7 mouse cellular contexts compared by ENCODE assay signal in genomic region chr19:4756193-4756911, GRCm38 (mm10). TPM values are rescaled to one million over a fixed set of nuclear protein-coding genes. Genes with fewer than 3 reads are reported as not detected.
DNase-seq lines count a peak whose midpoint lies in the region; ATAC-seq and TF ChIP-seq lines count a peak whose summit lies in the region.

TSS of gene Rbm4b (plus strand) at chr19:4756497.

- no peaks in the 10 kb centered on the region; the same call in 1 of the 2 replicates for H3K36me3 ChIP-seq in embryonic facial prominence, embryonic 11.5 days (replicated peaks; ENCODE audit: control insufficient read depth, insufficient read depth, low read depth, low read length)
- H3K36me3 ChIP-seq in kidney, adult 2 months (ENCODE audit: control insufficient read depth, insufficient read depth, low read length): no peaks in the 10 kb centered on the region; the same call in 1 of the 2 replicates
- peaks cover 26% of the 10 kb centered on the region for H3K36me3 ChIP-seq in limb, embryonic 12.5 days
- peaks cover 9% of the 10 kb centered on the region; the same call in 1 of the 2 replicates for H3K36me3 ChIP-seq in midbrain, embryonic 15.5 days (replicated peaks)
- peaks cover 3% of the 10 kb centered on the region for H3K36me3 ChIP-seq in spleen, adult 2 months (ENCODE audit: control insufficient read depth, insufficient read depth, low read length)

- H3K9me3 ChIP-seq in embryonic facial prominence, embryonic 11.5 days (replicated peaks; ENCODE audit: control insufficient read depth, low read length): no peaks in the 10 kb centered on the region
- H3K9me3 ChIP-seq in limb, embryonic 12.5 days: no peaks in the 10 kb centered on the region
- no peaks in the 10 kb centered on the region for H3K9me3 ChIP-seq in midbrain, embryonic 15.5 days

- peak; percentile 5 for TF ChIP-seq POLR2A in kidney, adult 2 months (IDR thresholded peaks at IDR 0.05; ENCODE audit: low read depth, low read length)
- TF ChIP-seq POLR2A in spleen, adult 2 months (IDR thresholded peaks at IDR 0.05; ENCODE audit: low read depth, low read length): peak; percentile 61

- peak within 1 kb of the TSS; percentile 92 for H3K9ac ChIP-seq in embryonic facial prominence, embryonic 11.5 days (replicated peaks; ENCODE audit: low read length)
- peak within 1 kb of the TSS; percentile 86 for H3K9ac ChIP-seq in limb, embryonic 12.5 days (replicated peaks)
- peak within 1 kb of the TSS; percentile 90 for H3K9ac ChIP-seq in midbrain, embryonic 15.5 days

- no peaks in the 10 kb centered on the region for H3K4me1 ChIP-seq in embryonic facial prominence, embryonic 11.5 days (ENCODE audit: control insufficient read depth, insufficient read depth, low read length)
- peaks cover 4% of the 10 kb centered on the region; the same call in 1 of the 2 replicates for H3K4me1 ChIP-seq in kidney, adult 2 months (ENCODE audit: control insufficient read depth, insufficient read depth, low read length)
- H3K4me1 ChIP-seq in limb, embryonic 12.5 days (replicated peaks): peaks cover 17% of the 10 kb centered on the region
- peaks cover 46% of the 10 kb centered on the region for H3K4me1 ChIP-seq in midbrain, embryonic 15.5 days
- peaks cover 6% of the 10 kb centered on the region; the same call in 1 of the 2 replicates for H3K4me1 ChIP-seq in spleen, adult 2 months (ENCODE audit: control insufficient read depth, insufficient read depth, insufficient read length)

- ATAC-seq in embryonic facial prominence, embryonic 11.5 days (replicated peaks; ENCODE audit: insufficient number of reproducible peaks, low FRiP score, low TSS enrichment, low read depth): peak; percentile 93
- peak; percentile 97 for ATAC-seq in limb, embryonic 12.5 days (ENCODE audit: insufficient number of reproducible peaks, insufficient read depth, low FRiP score, low TSS enrichment, low read depth)
- ATAC-seq in midbrain, embryonic 15.5 days (replicated peaks): peak; percentile 96

- no peaks in the 10 kb centered on the region for H3K27me3 ChIP-seq in embryonic facial prominence, embryonic 11.5 days (ENCODE audit: control insufficient read depth, insufficient read depth, low read length)
- no peaks in the 10 kb centered on the region for H3K27me3 ChIP-seq in kidney, adult 2 months (replicated peaks; ENCODE audit: control insufficient read depth, insufficient read depth, low read length)
- no peaks in the 10 kb centered on the region for H3K27me3 ChIP-seq in limb, embryonic 12.5 days
- H3K27me3 ChIP-seq in midbrain, embryonic 15.5 days (replicated peaks): no peaks in the 10 kb centered on the region
- no peaks in the 10 kb centered on the region for H3K27me3 ChIP-seq in spleen, adult 2 months (ENCODE audit: control insufficient read depth, insufficient read depth, low read length)

- peak within 1 kb of the TSS; percentile 92 for H3K27ac ChIP-seq in embryonic facial prominence, embryonic 11.5 days (replicated peaks; ENCODE audit: low read depth, low read length)
- H3K27ac ChIP-seq in kidney, adult 2 months (ENCODE audit: insufficient read depth, low read depth, low read length): peak within 1 kb of the TSS; percentile 86
- peak within 1 kb of the TSS; percentile 95 for H3K27ac ChIP-seq in limb, embryonic 12.5 days
- peak within 1 kb of the TSS; percentile 99 for H3K27ac ChIP-seq in midbrain, embryonic 15.5 days
- H3K27ac ChIP-seq in spleen, adult 2 months (ENCODE audit: insufficient read depth, low read length): peak within 1 kb of the TSS; percentile 93

- TF ChIP-seq CTCF in kidney, adult 2 months (conservative IDR thresholded peaks at IDR 0.05; ENCODE audit: insufficient read depth, insufficient read length, low read depth, low read length): no peak
- TF ChIP-seq CTCF in spleen, adult 2 months (IDR thresholded peaks at IDR 0.05; ENCODE audit: extremely low read depth, insufficient read depth, insufficient read length, insufficient replicate concordance): no peak

- H3K4me2 ChIP-seq in embryonic facial prominence, embryonic 11.5 days (ENCODE audit: low read depth, low read length): peak within 1 kb of the TSS; percentile 68
- H3K4me2 ChIP-seq in limb, embryonic 12.5 days: peak within 1 kb of the TSS; percentile 77
- H3K4me2 ChIP-seq in midbrain, embryonic 15.5 days: peak within 1 kb of the TSS; percentile 89

- under 1% methylated on average over 65 of the region's 65 CpGs for WGBS in embryonic facial prominence, embryonic 11.5 days
- under 1% methylated on average over 65 of the region's 65 CpGs for WGBS in kidney, adult 2 months
- WGBS in limb, embryonic 12.5 days: under 1% methylated on average over 65 of the region's 65 CpGs
- WGBS in midbrain, embryonic 15.5 days: under 1% methylated on average over 61 of the region's 65 CpGs
- WGBS in spleen, adult 2 months: under 1% methylated on average over 65 of the region's 65 CpGs

- H3K4me3 ChIP-seq in embryonic facial prominence, embryonic 11.5 days (ENCODE audit: low read depth, low read length): peak within 1 kb of the TSS; percentile 71
- H3K4me3 ChIP-seq in kidney, adult 2 months (ENCODE audit: insufficient read depth, low read depth, low read length): peak within 1 kb of the TSS; percentile 83
- peak within 1 kb of the TSS; percentile 68 for H3K4me3 ChIP-seq in limb, embryonic 12.5 days (replicated peaks)
- H3K4me3 ChIP-seq in midbrain, embryonic 15.5 days: peak within 1 kb of the TSS; percentile 84
- H3K4me3 ChIP-seq in spleen, adult 2 months (ENCODE audit: extremely low read depth, insufficient read depth, insufficient read length): peak within 1 kb of the TSS; percentile 97

- peak; percentile 99 for DNase-seq in adrenal gland, postnatal 14 days
- peak; percentile 100 for DNase-seq in embryonic facial prominence, embryonic 11.5 days (ENCODE audit: low spot score)
- peak; percentile 97 for DNase-seq in heart, adult 18-20 months
- peak; percentile 98 for DNase-seq in kidney, adult 2 months
- peak; percentile 92 to 95 for DNase-seq in spleen, adult 2 months (ENCODE audit: low read depth in 1 of 2, low spot score in 2 of 2)

RNA-seq across cellular contexts. Expression of gene Rbm4b, which starts in this region (rescaled TPM):
- 13.1 and 15.2 TPM in 2 replicates for total RNA-seq in adrenal gland, postnatal 14 days (2021)
- 110 and 116 TPM in 2 replicates for polyA plus RNA-seq in embryonic facial prominence, embryonic 11.5 days (2014; fragmentation: Nextera tagmentation; extraction: Ambion mirVana)
- 1 to 10 TPM; 7.8 to 8.6 TPM for total RNA-seq in heart, adult 18-20 months (2021)
- polyA plus RNA-seq in kidney, adult 2 months (2012; rRNA removed): 12.8 TPM in 2 replicates
- polyA plus RNA-seq in limb, embryonic 12.5 days (2016; fragmentation: Nextera tagmentation; extraction: Ambion mirVana): 111 and 116 TPM in 2 replicates
- polyA plus RNA-seq in midbrain, embryonic 15.5 days (2015; fragmentation: Nextera tagmentation; extraction: Ambion mirVana): 180 and 188 TPM in 2 replicates
- polyA plus RNA-seq in spleen, adult 2 months (2012; rRNA removed): 7.4 and 8.3 TPM in 2 replicates

Comparison
In these comparisons a context has a peak if more than half of its experiments do, and no peak if none do; other contexts are left out.
1. Peak in every context shown above with its lines: DNase-seq, ATAC-seq, H3K4me3 ChIP-seq and H3K27ac ChIP-seq.